Mouse (Mus musculus): ENCODE measurements around the gene Smagp.

DNA sequence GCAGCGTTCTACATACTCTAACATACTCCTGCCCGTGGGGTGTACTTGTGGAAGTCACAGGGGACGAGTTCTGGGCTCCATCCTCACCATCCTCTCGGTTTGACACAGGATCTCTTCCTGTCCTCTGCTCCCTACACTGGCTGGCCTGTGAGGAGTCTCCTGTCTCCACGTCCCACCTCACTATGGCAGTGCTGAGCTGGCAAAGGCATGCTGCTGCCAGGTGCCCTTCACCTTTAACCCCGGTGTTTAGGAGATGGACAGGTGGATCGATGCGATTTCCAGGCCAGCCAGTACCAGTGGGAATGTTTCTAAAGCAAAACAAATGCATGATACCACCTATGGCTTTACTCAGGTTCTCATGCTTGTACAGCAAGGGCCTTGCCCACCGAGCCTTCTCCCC, 13.0 kb downstream of the Smagp start:
- TF ChIP-seq CTCF (IDR thresholded peaks at IDR 0.05; ENCODE audit: low read depth), result no peak
- no peak for TF ChIP-seq EP300 (optimal IDR thresholded peaks at IDR 0.05)

Data from stomach, postnatal 0 days (tissue).